Mouse (Mus musculus): Measurements from ENCODE around the gene Hsd17b1.

Hsd17b1 gene

DNA sequence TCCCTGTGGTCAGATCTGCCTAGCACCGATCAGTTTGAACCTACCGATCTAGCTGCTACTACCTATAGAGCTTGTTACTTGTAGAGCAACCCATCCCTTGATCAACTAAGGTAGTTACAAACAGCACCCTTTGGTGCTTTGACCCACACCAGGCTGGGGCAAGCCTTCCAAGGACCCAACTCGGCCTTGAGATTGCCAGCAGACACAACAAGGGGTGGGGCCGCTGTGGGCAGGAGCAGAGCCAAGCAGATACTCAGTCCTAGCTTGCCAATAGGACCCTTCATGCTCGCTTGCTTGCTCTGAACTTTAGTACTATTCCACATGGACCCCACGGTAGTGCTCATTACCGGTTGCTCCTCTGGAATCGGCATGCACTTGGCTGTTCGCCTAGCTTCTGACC lies at the start of gene Hsd17b1:
Hsd17b1 (plus strand) TSS at position 291 of the 400 bp plus-strand sequence.
- no peak for DNase-seq

DNA sequence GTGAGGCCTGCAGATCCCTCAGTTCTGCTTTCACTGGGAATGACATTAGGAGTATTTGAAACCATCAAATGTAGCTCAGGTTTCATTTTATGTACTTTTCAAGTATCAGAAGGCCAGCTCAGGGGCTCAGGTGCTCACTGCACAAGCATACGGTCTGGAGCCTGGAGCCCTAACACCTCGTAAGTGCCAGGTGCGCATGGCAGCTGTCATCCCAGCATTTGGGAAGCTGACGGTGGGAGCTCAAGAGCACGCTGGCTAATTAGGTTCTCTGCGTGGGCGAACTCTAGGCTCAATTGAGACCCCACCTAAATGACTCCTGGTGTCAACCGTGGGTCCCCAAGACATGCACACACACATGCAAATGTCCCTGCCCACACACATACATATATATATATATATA lies 48.9 kb upstream of the Hsd17b1 start:
- DNase-seq = no peak

DNA sequence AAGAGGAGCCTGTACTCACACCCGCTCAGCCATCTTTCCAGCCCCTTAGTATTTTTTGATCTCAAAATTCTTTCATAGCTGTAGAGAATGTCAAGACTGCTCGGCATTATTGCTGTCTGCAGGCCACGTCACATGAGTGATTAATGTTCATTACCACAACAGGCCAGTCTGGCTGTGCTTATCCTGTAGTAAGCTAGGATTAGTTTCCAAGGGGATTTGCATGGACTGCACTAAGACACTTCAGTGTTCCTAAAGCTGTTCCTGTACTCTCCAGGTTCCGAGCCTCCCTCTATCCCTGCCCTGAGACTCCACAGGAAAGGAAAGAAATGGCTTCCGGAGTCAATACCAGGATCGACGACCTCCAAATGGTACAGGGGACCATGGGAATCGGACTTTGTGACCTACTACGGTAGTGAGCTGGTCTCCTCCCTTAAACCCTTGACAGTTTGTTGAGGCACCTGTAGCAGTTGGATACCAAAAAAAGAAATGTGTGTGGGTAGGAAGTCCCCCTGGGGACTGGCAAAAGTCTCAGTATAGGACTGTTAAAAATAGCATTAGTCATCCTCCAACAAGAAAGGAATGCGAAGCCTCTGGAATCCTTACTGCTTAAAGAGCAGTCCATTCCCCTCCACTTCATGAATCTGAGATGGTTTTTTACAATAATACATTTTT lies 47.9 kb upstream of the Hsd17b1 start:
- no peak for DNase-seq

DNA sequence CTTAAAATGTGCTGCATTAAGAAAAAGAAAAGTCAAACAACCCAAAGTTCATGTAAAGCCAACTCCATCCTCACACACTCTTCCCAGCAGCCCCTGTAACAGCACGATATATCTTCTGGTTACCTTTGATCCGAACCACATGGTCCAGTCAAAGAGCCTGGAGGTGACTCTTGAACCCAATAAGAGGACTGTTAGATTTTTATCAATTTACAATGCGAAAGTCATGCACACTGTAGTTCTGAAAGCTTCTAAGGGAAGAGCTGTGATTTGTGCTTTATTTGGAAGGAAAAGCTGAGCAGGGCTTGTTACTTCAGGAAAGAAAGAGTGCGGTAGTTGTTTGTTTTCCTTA lies 47.4 kb upstream of the Hsd17b1 start:
- no peak for DNase-seq

DNA sequence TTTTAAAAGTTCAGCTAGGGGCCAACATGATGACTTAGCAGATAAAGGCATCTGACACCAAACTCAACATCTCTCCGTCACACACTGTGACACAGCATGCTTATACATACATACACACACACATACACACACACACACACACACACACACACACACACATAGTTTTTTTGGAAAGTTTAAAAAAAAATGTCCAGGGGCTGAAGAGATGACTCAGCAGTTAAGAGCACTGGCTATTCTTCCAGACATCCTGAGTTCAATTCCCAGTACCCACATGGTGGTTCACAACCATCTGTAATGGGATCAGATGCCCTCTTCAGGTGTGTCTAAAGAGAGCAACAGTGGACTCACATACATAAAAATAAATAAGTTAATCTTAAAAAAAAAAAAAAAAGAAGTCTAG lies 46.7 kb upstream of the Hsd17b1 start:
- no peak for DNase-seq

DNA sequence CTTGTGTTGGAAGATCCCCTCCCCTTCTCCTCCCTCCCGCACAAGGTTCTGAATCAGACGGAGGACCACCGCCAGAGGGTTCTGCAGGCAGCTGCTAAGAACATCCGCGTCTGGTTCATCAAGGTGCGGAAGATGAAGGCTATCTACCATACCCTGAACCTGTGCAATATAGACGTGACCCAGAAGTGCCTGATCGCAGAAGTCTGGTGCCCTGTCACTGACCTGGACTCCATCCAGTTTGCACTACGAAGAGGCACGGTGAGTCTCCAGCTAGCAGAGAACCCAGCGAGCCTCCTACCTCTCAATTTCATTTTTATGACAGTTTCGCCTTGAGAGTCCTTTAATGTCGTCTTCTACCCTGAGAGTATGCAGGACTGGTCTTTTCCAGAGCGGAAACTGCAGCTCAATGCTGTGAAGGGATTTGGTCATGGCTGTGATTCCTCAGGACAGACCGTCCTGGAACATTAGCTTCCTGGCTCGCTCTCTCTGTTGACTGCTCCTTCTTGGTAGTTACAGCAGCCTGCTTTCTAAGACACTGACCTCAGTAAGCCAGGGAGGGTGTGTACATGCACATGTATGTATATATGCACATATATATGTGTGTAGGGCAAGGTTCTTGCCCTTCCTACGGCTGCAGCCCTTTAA lies 44.2 kb upstream of the Hsd17b1 start:
- no peak for DNase-seq

DNA sequence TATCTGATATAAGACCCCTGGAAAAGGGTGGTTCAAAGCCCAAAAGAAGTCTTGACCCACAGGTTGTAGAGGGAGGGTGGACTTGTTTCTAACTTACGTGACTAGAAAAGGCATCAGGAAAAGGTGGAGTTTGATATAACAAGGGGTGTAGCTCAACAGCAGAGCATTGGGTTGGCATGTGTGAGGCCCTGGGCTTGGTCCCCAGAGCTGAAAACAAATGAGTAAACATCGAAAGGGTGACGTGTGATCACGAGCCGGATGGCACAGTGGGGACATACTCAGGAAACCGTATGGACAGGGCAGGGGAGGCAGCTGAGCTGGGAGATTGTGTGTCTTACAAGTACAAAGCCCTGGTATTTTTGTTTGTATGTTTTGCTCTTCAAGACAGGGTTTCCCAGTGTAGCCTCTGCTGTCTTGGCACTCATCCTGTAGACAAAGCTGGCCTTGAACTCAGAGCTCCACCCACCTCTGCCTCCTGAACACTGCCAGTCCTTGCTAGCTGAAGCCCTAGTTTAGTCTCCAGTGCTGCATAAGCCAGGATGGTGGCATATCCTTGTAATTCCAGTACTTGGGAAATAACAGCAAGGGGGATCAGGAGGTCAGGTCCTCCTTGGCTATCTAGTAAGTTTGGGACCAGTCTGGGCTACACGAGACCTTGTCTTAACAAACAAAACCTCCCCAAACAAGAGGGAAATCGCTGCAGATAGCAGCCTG lies 43.4 kb upstream of the Hsd17b1 start:
- no peak for DNase-seq

DNA sequence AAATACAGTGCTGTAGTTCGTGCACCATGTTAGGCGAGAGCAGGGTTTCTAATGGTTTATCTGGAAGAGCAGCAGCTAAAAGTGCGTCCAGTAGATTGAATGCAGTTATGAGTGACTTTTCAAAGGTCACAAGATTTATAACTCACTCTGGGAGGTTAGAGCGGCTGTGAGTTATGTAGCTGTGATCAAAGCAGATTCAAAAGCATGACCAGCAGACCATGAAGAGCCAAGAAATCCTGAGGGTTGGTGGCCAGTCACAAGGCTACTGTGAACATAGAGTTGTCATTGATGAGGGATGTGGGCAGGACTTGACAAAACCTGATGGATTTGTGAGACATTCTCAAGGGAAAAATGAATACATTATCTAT lies 42.9 kb upstream of the Hsd17b1 start:
- no peak for DNase-seq

DNA sequence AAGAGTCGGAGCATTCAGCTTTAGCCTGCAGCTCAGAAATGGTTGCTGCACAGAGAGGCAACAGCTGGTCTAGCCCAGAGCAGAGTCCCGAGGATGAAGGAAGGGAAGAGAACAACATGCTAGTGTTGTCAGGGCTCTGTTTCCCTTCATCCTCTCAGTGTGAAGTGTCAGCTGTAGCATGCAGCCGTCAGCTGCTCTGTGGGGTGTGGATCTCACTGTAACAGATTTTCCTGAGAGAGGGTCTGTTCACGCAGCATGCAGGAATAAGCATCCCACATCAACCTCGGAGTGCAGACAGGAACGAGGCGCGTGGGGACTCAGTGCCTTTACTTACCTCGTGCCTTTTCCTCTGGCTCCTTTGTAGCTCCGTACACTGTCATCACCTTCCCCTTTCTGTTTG lies 40.4 kb upstream of the Hsd17b1 start:
- no peak for DNase-seq

DNA sequence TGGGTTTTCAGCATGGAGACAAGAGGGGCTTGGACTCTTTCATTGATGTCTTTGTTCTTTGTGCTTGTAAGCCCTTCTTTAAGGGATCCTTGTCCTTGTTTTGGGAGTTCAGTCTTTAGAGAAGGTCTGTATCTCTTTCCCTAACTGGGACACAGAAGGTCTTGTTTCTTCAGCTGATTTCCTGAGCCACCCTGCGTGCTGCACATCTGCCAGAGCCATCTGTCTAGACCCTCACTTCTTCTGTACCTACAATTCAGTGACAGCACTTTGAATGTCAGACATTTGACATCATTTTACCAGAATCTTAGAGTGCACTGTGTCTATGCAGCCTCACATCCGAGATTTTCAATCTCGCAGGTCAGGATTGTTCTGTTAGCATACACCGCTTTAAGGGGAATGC lies 32.4 kb upstream of the Hsd17b1 start:
- DNase-seq = no peak

DNA sequence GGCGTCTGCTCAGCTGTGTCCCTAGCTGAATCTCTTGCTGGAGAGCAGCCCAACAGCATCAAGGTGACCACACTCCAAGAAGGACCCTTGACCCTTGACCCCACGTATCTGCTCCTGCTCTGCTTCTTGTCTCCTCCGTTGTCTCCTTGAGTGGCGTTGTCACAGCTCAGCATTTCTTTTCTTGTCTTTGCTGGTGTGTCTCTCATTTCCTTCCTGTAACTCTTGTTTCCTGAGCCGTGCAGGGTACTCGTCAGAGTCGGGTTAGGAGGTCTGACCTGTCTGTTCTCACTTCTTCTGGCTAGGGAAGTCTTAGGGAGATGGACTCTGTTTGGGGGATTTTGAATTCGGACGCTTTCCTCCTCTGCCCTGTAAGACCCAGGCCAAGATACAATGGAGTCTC lies 31.8 kb upstream of the Hsd17b1 start:
- no peak for DNase-seq

DNA sequence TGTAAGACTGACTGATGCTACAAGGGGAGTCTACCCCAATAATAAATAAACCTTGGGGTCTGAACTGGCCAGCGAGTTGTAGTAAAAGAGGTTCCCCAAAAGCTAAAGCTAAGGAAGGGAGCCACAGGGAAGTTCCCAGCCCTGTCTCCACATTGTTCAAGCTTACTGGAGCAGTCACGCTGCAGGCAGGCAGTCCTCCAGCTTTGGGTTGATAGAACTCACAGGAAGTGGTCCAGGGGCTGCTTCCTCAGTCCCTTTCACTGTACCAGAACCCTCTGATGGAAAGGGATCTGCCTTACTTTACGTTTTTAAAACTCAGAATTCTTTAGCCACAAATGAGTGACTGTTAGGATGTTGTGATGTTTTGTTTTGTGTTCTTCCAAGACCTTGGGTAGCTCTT lies 30.7 kb upstream of the Hsd17b1 start:
- no peak for DNase-seq

DNA sequence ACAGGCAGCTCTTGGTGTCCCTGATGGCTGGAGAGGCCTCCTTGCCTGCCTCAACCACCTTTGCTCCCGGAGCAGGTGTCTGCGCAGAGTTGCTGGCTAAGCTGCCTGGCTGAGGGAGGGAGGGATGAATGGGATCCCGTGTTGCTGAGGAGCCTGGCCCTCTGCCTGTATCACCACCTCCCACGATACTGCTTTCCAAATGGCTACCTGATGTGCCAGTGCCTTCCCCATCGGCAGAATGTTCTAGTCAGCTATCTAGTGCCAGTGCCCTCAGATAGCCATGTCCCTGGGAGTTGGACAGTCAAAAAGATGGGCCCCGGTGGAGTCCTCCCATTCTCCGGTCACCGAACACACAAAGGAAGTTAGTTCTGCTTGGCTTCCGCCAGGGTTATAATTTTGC lies 27.9 kb upstream of the Hsd17b1 start:
- no peak for DNase-seq

DNA sequence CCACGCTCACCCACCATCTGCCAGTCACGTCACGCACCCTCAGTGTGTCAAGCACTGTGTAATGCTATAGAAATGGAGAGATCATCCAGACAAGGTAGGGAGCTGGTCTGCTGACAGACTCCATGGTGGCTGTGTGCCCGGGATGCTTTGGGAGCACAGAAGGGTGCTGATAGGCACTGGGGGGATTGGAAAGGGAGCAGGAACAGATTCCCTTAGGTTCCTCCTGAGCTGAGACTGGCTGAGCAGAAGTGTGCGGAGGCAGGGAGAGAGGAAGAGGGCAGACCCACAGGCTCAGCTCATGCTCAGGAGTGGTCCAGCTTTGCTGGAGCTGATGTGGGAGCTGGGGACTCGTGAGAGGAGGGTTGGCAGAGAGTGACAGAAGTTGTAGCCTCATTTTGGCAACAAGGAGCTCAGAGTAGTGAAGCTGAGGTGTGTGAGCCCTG lies 27.1 kb upstream of the Hsd17b1 start:
- no peak for DNase-seq

DNA sequence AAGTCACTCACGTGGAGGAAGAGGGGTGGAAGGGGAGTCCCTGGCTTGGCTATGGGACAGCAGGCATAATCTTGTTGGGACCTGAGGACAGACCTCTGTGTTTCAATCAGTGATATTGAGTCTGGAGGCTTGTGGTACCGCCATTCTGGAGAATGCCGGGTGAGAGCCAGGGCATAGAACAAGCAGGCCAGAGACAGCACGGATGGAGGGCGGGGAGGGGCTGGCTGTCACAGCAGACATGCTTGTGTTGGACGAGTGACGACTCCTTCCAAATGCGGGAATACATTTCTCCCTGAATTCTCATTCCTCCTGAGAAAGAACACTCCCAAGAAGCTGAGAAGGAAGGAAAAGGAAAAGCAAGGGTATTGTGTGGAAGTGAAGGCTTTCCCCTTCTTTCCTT lies 26.6 kb upstream of the Hsd17b1 start:
- no peak for DNase-seq

DNA sequence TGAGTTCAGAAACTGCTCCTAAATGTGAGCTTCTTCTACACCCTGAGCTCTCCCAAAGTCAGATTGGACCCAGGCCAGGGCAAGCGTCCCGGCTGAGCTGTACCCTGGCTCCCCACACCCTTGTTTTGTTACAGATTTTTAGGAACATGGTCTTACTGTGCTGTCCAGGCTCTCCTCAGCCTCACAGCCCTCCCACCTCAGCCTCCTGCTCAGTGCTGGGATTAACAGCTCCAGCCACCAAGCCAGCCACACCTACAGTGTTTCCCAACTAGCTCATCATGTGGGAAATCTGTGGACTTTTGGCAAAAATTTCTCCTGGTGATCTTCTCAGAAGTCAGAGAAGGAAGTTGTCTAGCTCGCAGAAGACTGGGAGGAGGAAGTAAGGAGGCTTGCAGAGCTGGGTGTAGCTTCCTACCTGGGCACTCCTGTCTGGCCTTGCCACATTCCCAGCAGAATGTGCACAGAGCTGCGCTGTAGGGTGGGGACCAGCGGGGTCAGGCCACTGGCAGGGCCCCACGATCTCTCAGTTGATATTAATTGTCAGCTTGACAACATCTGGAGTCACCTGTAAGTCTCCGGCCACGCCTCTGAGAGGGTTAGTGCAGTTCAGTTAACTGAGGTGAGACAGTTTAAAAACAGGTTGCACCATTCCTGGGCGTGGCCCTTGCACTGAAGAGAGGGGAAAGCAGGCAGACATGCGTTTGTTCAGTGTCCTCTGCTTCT lies 25.3 kb upstream of the Hsd17b1 start:
- DNase-seq = no peak

DNA sequence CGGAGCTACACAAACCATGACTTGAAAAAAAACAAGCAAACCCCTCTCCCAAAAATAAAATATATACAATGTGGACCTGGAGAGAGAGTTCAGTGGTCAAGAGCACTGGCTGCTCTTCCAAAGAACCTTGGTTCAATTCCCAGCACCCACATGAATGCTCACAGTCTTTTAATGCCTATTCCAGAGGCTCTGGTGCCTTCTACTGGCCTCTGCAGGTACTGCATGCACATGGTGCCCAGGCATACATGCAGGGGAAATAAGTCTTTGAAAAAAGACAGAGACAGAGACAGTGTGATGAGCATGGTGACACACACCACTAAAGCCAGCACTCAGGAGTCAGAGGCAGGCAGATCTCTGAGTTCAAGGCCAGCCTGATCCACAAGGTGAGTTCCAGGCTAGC lies 24.2 kb upstream of the Hsd17b1 start:
- no peak for DNase-seq

DNA sequence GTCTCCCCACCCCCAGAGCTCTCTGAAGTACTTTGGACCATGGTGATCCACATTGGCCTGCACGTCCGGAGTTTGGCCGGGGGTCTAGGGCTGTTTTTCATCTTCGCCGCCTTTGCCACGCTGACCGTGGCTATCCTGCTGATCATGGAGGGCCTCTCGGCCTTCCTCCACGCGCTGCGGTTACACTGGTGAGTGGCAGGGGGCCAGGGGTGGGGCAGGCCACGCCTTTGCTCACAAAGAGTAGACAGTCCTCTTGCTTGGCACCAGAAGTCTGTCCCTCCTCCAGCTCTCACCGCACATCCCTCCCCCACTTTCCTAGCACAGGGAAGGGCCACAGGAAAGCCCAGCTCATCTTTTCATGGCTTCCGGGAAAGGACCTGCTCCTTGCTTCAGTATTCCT lies 22.8 kb upstream of the Hsd17b1 start:
- no peak for DNase-seq

DNA sequence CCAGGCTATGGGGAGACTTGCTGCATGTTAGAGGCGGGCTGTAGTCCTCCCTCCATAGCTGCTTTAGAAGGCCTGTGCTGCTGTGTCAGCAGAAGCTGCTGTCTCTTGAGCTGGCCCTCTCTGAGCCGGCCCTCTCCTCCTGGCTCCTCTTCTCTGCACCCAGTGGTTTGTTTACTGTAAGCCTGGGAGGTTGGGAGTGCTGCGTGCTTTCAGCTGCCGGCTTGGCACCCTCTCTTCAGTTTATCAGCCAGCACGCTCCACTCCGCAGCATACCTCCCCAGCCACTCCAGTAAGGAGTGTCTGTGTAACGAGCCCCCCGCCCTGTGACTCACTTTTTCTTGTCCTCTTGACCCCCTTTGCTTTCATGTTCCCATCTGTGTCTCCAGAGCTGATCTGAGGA lies 21.3 kb upstream of the Hsd17b1 start:
- peak; percentile 62 for DNase-seq

DNA sequence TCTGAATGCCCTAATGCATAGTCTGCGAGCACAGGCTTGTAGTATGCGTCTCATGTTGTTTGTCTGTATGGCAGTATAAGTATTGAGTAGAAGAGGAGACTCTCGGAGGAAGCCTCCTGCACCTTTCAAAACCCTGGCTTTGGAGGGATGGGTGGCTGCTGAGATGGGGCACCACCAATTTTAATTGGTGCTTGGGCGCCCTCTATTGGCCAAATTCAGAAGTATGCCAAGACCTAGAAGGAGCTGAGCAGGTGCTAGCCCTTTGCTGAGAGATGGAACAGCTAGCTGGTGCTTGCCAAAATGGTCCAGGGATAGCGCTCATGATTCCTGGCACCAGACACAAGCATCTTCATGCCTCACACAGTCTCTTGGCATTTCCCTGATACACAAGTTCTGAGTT lies 20.4 kb upstream of the Hsd17b1 start:
- DNase-seq = peak; percentile 92

DNA sequence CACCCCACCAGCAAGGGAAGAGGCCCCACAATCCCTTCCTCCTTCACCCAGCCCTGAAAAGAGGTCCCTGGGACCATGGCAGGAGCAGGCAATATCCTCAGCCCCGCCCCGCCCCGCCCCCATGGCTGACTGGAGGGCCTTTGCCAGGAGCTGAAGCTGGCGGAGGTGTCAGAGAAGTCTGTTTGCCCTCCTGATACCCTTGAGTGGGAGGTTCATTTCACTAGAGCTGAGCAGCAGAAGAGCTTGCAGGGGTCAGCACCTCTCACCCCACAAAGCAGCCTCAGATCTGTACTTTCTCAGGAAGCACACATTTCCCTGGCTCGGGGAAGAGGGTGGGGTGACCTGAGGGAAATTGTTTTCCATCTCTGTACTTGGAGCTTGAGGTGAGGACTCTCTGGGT lies 19.5 kb upstream of the Hsd17b1 start:
- peak; percentile 30 for DNase-seq

DNA sequence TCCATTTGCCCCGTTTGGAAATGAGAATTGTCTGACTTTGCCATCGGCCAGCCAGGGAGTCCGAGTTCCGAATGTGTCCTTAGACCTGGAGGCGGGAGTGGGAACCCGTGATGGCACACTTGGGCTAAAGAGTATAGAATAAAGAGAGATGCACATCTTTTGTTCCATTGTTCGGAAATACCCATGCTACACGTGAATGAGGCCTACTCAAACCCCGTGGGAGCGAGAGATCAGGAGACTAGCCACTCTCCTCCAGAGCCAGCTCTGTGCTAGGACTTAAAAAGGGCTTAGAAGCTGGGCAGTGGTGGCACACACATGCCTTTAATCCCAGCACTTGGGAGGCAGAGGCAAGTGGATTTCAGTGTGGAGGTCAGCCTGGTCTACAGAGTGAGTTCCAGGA lies 18.7 kb upstream of the Hsd17b1 start:
- DNase-seq = no peak

DNA sequence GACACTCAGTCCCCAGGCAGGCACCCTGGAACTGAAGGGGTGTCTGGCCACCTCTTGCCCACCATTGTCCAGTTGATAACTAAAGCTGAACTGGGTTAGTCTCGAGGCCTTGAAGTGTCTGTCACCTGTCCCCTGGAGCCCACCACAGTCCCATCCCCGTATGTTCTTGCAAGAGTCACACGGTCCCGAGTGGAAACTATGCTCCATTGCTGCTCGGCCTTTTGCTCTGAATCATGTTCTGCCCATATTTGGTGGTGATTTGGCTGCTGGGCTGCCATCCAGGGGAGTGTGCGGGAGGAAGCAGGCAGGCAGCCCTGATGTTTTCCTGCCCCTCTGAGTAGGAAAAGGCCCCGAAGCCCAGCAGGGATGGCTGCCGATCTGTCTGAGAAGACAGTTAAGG lies 18.1 kb upstream of the Hsd17b1 start:
- DNase-seq = peak; percentile 84

DNA sequence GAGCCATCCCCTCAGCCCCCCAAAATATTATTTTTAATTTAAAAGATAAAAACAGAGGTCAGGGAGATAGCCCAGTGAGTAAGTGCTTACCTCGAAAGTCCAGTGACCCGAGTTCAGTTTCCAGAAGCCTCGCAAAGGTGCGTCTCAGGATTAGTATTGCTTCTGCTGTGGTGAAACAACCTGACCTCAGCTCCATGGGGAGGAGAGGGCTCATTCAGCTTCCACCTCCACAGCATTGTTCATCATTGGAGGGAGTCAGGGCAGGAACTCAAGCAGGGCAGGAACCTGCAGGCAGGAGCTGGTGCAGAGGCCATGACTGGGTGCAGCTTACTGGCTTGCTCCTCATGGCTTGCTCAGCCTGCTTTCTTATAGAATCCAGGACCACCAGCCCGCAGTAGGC lies 17.2 kb upstream of the Hsd17b1 start:
- no peak for DNase-seq
